Mouse (Mus musculus): Measurements from ENCODE around the gene Zfp800.
A peak's percentile ranks its signal among the peaks of the same experiment; 100 is the strongest.

Gene Zfp800

GRCm38 (mm10) chr6:28315208-28315607 lies 82.6 kb downstream of the Zfp800 start:
- no peak for DNase-seq (ENCODE audit: low spot score in 2 of 2)

- DNase-seq (ENCODE audit: low spot score in 2 of 2), result no peak
Measured at GRCm38 (mm10) chr6:28312067-28312466, 85.7 kb downstream of the Zfp800 start.

- DNase-seq (ENCODE audit: low spot score in 2 of 2), result no peak
Measured at GRCm38 (mm10) chr6:28309692-28310091, 88.1 kb downstream of the Zfp800 start.

- DNase-seq (ENCODE audit: low spot score in 2 of 2), result no peak
Measured at GRCm38 (mm10) chr6:28308929-28309328, 88.9 kb downstream of the Zfp800 start.

- no peak for DNase-seq (ENCODE audit: low spot score in 2 of 2)
Measured at GRCm38 (mm10) chr6:28306702-28307101, 91.1 kb downstream of the Zfp800 start.

- no peak for DNase-seq (ENCODE audit: low spot score in 2 of 2)
Measured at GRCm38 (mm10) chr6:28296306-28296705, 101.5 kb downstream of the Zfp800 start.

- DNase-seq (ENCODE audit: low spot score in 2 of 2), result no peak
Measured at GRCm38 (mm10) chr6:28295581-28295980, 102.2 kb downstream of the Zfp800 start.

- no peak for DNase-seq (ENCODE audit: low spot score in 2 of 2)
Measured at GRCm38 (mm10) chr6:28292810-28293209, 105.0 kb downstream of the Zfp800 start.

GRCm38 (mm10) chr6:28279886-28280285 lies 117.9 kb downstream of the Zfp800 start:
- DNase-seq (ENCODE audit: low spot score in 2 of 2), result no peak

GRCm38 (mm10) chr6:28262198-28262621 lies 135.6 kb downstream of the Zfp800 start:
- no peak for DNase-seq (ENCODE audit: low spot score in 2 of 2)

GRCm38 (mm10) chr6:28261307-28262197 lies 136.3 kb downstream of the Zfp800 start:
- peak; percentile 86 to 87 for DNase-seq (ENCODE audit: low spot score in 2 of 2)

- DNase-seq (ENCODE audit: low spot score in 2 of 2), result peak in 1 of 2 experiments; percentile 60
Measured at GRCm38 (mm10) chr6:28260425-28261191, 137.2 kb downstream of the Zfp800 start.

- DNase-seq (ENCODE audit: low spot score in 2 of 2), result no peak
Measured at GRCm38 (mm10) chr6:28259750-28260149, 138.1 kb downstream of the Zfp800 start.

- DNase-seq (ENCODE audit: low spot score in 2 of 2), result no peak
Measured at GRCm38 (mm10) chr6:28258440-28258839, 139.4 kb downstream of the Zfp800 start.

GRCm38 (mm10) chr6:28257772-28258171 lies 140.0 kb downstream of the Zfp800 start:
- no peak for DNase-seq (ENCODE audit: low spot score in 2 of 2)

GRCm38 (mm10) chr6:28252790-28253189 lies 145.0 kb downstream of the Zfp800 start:
- no peak for DNase-seq (ENCODE audit: low spot score in 2 of 2)

GRCm38 (mm10) chr6:28248211-28248610 lies 149.6 kb downstream of the Zfp800 start:
- DNase-seq (ENCODE audit: low spot score in 2 of 2), result no peak

GRCm38 (mm10) chr6:28232618-28233361 lies 165.0 kb downstream of the Zfp800 start:
- no peak for DNase-seq (ENCODE audit: low spot score in 2 of 2)

GRCm38 (mm10) chr6:28228085-28228484 lies 169.7 kb downstream of the Zfp800 start:
- DNase-seq (ENCODE audit: low spot score in 2 of 2), result no peak

GRCm38 (mm10) chr6:28221017-28221416 lies 176.8 kb downstream of the Zfp800 start:
- no peak for DNase-seq (ENCODE audit: low spot score in 2 of 2)

GRCm38 (mm10) chr6:28218386-28218785 lies 179.4 kb downstream of the Zfp800 start:
- no peak for DNase-seq (ENCODE audit: low spot score in 2 of 2)
